Mouse (Mus musculus) small intestine, adult 2 months (tissue): ENCODE measurements around the gene Csf3. TPM values are rescaled to one million over a fixed set of nuclear protein-coding genes. Genes with fewer than 3 reads are reported as not detected.
A peak's percentile ranks its signal among the peaks of the same experiment; 100 is the strongest.
"Not testable (repeated sequence)": the region's sequence is repeated elsewhere in the genome, so short reads cannot be mapped to it uniquely, and the experiment has no call there.

Experiments
- H3K27ac ChIP-seq: fragments of 200-500 bp; 2 replicates; pipeline ENCODE4 v1.5.1; 2012; ENCODE audit warnings: low read depth, low read length, control low read depth, inconsistent platforms; ENCODE audit not compliant: insufficient read depth
- H3K27me3 ChIP-seq: fragments of 200-500 bp; 2 replicates; pipeline ENCODE4 v1.6.1; 2012; ENCODE audit warnings: mild to moderate bottlenecking, moderate library complexity, low read length, inconsistent platforms; ENCODE audit not compliant: control insufficient read depth, insufficient read depth
- H3K36me3 ChIP-seq: fragments of 200-500 bp; 2 replicates; pipeline ENCODE4 v1.6.1; 2012; ENCODE audit warnings: mild to moderate bottlenecking, low read length, control low read depth, inconsistent platforms; ENCODE audit not compliant: control insufficient read depth, insufficient read depth
- H3K4me1 ChIP-seq: fragments of 200-500 bp; 2 replicates; pipeline ENCODE4 v1.6.1; 2012; ENCODE audit warnings: low read length, inconsistent platforms, mixed read lengths; ENCODE audit not compliant: control insufficient read depth, insufficient read depth, insufficient read length
- H3K4me3 ChIP-seq: fragments of 200-500 bp; 2 replicates; pipeline ENCODE4 v1.5.1; 2012; ENCODE audit warnings: low read depth, mild to moderate bottlenecking, control low read depth, inconsistent platforms, low read length, moderate library complexity
- CTCF ChIP-seq: fragments of 200-500 bp; IDR thresholded peaks from 2 replicates; pipeline ENCODE4 v1.5.1; 2012; ENCODE audit warnings: low read depth, mild to moderate bottlenecking, control low read depth, inconsistent platforms, low read length, moderate library complexity, mixed read lengths; ENCODE audit not compliant: insufficient replicate concordance, insufficient read length; ENCODE audit errors: extremely low read depth
- POLR2A ChIP-seq: fragments of 200-500 bp; IDR thresholded peaks from 2 replicates; pipeline ENCODE4 v1.6.1; 2012; ENCODE audit warnings: low read depth, mild to moderate bottlenecking, control low read depth, inconsistent platforms, low read length, moderate library complexity
- WGBS: fragments of 180-500 bp; shearing (Covaris S2); methylation state at CpG from one replicate; pipeline ENCODE4 v1.1.7; 2018; 5-methylcytosine and 5-hydroxymethylcytosine counted together
- polyA plus RNA-seq: library from polyadenylated mRNA; depleted of rRNA; stranded (reverse); fragments of >200 nt; gene quantifications from 2 replicates; pipeline ENCODE4 v1.2.3, GENCODE M21; 2012

The Csf3 gene
- polyA plus RNA-seq, 1 experiment = not detected

GRCm38 (mm10) chr11:98673136-98673535 lies 27.9 kb upstream of the Csf3 start:
- TF ChIP-seq CTCF = peak; percentile 34; the same call in 1 of the 2 replicates
- not testable (repeated sequence) for H3K27ac ChIP-seq, H3K4me3 ChIP-seq, H3K4me1 ChIP-seq, H3K27me3 ChIP-seq, H3K36me3 ChIP-seq
- WGBS = under 1% methylated on average over 7 of the region's 7 CpGs

GRCm38 (mm10) chr11:98675829-98676363 lies 25.2 kb upstream of the Csf3 start:
- H3K4me1 ChIP-seq = no peaks in the 10 kb centered on the region
- H3K27ac ChIP-seq = no peak overlapping the region
- TF ChIP-seq POLR2A (no peak), CTCF (no peak)
- H3K36me3 ChIP-seq = no peaks in the 10 kb centered on the region
- no peaks in the 10 kb centered on the region for H3K27me3 ChIP-seq
- 30% methylated on average over 7 of the region's 7 CpGs for WGBS
- H3K4me3 ChIP-seq = no peak overlapping the region

GRCm38 (mm10) chr11:98680023-98680422 lies 21.0 kb upstream of the Csf3 start:
- TF ChIP-seq POLR2A = no peak
- no peak for TF ChIP-seq CTCF
- 92% methylated on average over 1 of the region's 1 CpGs for WGBS
- Histone ChIP-seq H3K4me3 (no peak overlapping the region), H3K27me3 (no peaks in the 10 kb centered on the region), H3K27ac (no peak overlapping the region), H3K4me1 (no peaks in the 10 kb centered on the region), H3K36me3 (no peaks in the 10 kb centered on the region)

GRCm38 (mm10) chr11:98680595-98680994 lies 20.5 kb upstream of the Csf3 start:
- H3K36me3 ChIP-seq, H3K4me3 ChIP-seq, H3K4me1 ChIP-seq, H3K27ac ChIP-seq, H3K27me3 ChIP-seq: not testable (repeated sequence)
- WGBS = 89% methylated on average over 4 of the region's 4 CpGs

- H3K27ac ChIP-seq = no peak overlapping the region
- H3K36me3 ChIP-seq = peaks cover 9% of the 10 kb centered on the region
- 73% methylated on average over 4 of the region's 4 CpGs for WGBS
- no peaks in the 10 kb centered on the region for H3K27me3 ChIP-seq
- TF ChIP-seq POLR2A (no peak), CTCF (no peak)
- peaks cover 3% of the 10 kb centered on the region; the same call in 1 of the 2 replicates for H3K4me1 ChIP-seq
- H3K4me3 ChIP-seq = no peak overlapping the region
Measured at GRCm38 (mm10) chr11:98681186-98681585, 19.9 kb upstream of the Csf3 start.

- H3K4me1 ChIP-seq = peaks cover 3% of the 10 kb centered on the region; the same call in 1 of the 2 replicates
- 0 out of 2 replicates have a peak, but pooled peaks have one; percentile 3 for TF ChIP-seq CTCF
- TF ChIP-seq POLR2A = peak; percentile 89
- H3K27me3 ChIP-seq = no peaks in the 10 kb centered on the region
- H3K36me3 ChIP-seq = peaks cover 13% of the 10 kb centered on the region
- 4% methylated on average over 45 of the region's 45 CpGs for WGBS
- peak within 1 kb of the TSS; percentile 84 for H3K4me3 ChIP-seq
- H3K27ac ChIP-seq = peak within 1 kb of the TSS; percentile 63
Measured at GRCm38 (mm10) chr11:98681786-98682745, 19.0 kb upstream of the Csf3 start, which contains the start of gene Psmd3. Psmd3 (plus strand) TSS chr11:98682554.

- under 1% methylated on average over 23 of the region's 23 CpGs for WGBS
- H3K27ac ChIP-seq = peak overlapping the region; percentile 12
- H3K4me1 ChIP-seq = peaks cover 3% of the 10 kb centered on the region; the same call in 1 of the 2 replicates
- no peak for TF ChIP-seq CTCF
- TF ChIP-seq POLR2A = no peak
- H3K36me3 ChIP-seq = peaks cover 19% of the 10 kb centered on the region
- H3K27me3 ChIP-seq = no peaks in the 10 kb centered on the region
- peak overlapping the region; percentile 84 for H3K4me3 ChIP-seq
Measured at GRCm38 (mm10) chr11:98682811-98683210, 18.3 kb upstream of the Csf3 start.
